In the genomic region with DNA sequence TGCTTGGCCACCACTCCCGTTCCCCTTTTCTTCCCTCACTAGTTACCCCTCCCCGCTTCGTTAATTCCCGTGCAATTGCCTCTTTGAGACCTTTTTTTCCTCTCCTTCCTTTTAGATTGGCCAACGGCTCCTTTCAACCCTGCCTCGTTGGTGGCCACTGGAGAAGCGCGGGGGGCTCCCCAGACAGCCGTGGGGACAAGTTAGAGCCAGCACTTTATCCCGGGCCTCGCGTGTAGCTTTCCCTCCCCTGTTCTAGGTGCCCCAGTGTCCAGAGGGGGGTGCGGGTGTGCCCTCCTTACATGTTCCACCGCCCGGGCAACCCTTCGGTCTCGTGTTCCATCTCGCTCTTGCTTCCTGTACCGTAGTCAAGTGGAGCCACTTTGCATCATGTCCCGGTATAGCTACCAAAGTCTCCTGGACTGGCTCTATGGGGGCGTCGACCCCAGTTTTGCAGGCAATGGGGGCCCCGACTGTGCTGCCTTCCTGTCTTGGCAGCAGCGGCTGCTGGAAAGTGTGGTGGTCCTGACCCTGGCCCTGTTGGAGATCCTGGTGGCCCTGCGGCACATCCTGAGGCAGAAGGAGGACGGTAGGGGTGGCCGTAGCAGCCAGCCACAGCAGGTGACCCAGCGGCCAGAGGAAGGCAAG, we compare ENCODE assay signal across 8 mouse cellular contexts. TPM values are rescaled to one million over a fixed set of nuclear protein-coding genes. Genes with fewer than 3 reads are reported as not detected.
DNase-seq lines count a peak whose midpoint lies in the region; ATAC-seq and TF ChIP-seq lines count a peak whose summit lies in the region.

No protein-coding gene starts in this region.

- H3K4me3 ChIP-seq in E14TG2a.4 (replicated peaks; ENCODE audit: low read length) = peak overlapping the region; percentile 77
- peak overlapping the region; percentile 57 for H3K4me3 ChIP-seq in forebrain, embryonic 11.5 days (ENCODE audit: low read depth, low read length)
- H3K4me3 ChIP-seq in intestine, embryonic 14.5 days (ENCODE audit: low read depth, low read length) = peak overlapping the region; percentile 44
- peak overlapping the region; percentile 96 for H3K4me3 ChIP-seq in lung, adult 2 months (replicated peaks; ENCODE audit: extremely low read depth, low read depth, low read length)

- peak; percentile 8; the same call in 1 of the 2 replicates for ATAC-seq in forebrain, embryonic 11.5 days (replicated peaks; ENCODE audit: low FRiP score)
- no peak for ATAC-seq in intestine, embryonic 14.5 days (replicated peaks; ENCODE audit: low FRiP score, low TSS enrichment, low read depth)
- ATAC-seq in megakaryocyte progenitor cell, adult 5-6 weeks (replicated peaks; ENCODE audit: poor library complexity) = no peak

- H3K4me1 ChIP-seq in E14TG2a.4 (replicated peaks; ENCODE audit: low read depth, low read length) = peaks cover 23% of the 10 kb centered on the region
- H3K4me1 ChIP-seq in forebrain, embryonic 11.5 days (replicated peaks; ENCODE audit: control insufficient read depth, insufficient read depth, low read length) = 0 out of 2 replicates have a peak, but pooled peaks cover 6% of the 10 kb centered on the region
- peaks cover 10% of the 10 kb centered on the region; the same call in 1 of the 2 replicates for H3K4me1 ChIP-seq in intestine, embryonic 14.5 days (replicated peaks; ENCODE audit: control insufficient read depth, insufficient read depth, low read length)
- H3K4me1 ChIP-seq in lung, adult 2 months (ENCODE audit: control insufficient read depth, insufficient read depth, low read length) = no peaks in the 10 kb centered on the region; the same call in none of the 2 replicates

- no peaks in the 10 kb centered on the region for H3K9me3 ChIP-seq in E14TG2a.4 (ENCODE audit: low read length)
- H3K9me3 ChIP-seq in forebrain, embryonic 11.5 days (ENCODE audit: control insufficient read depth, low read length) = no peaks in the 10 kb centered on the region
- no peaks in the 10 kb centered on the region for H3K9me3 ChIP-seq in intestine, embryonic 14.5 days (ENCODE audit: control insufficient read depth, low read length)

- peaks cover 21% of the 10 kb centered on the region for H3K27me3 ChIP-seq in E14TG2a.4 (ENCODE audit: insufficient read depth, low read length)
- peaks cover 2% of the 10 kb centered on the region; the same call in 1 of the 2 replicates for H3K27me3 ChIP-seq in forebrain, embryonic 11.5 days (ENCODE audit: control insufficient read depth, insufficient read depth, low read length)
- H3K27me3 ChIP-seq in intestine, embryonic 14.5 days (replicated peaks; ENCODE audit: control insufficient read depth, insufficient read depth, low read length) = no peaks in the 10 kb centered on the region

- peak; percentile 5 for DNase-seq in R1 (ENCODE audit: low read depth, low spot score)
- DNase-seq in forebrain, embryonic 11.5 days (ENCODE audit: low spot score) = no peak
- DNase-seq in intestine, embryonic 14.5 days (ENCODE audit: low spot score) = peak; percentile 72
- peak; percentile 34 for DNase-seq in lung, adult 2 months
- DNase-seq in retina, postnatal 1 day = peak; percentile 43
- DNase-seq in ovary, postnatal 14 days (ENCODE audit: low spot score) = no peak

- H3K9ac ChIP-seq in forebrain, embryonic 11.5 days (ENCODE audit: low read length) = peak overlapping the region; percentile 72
- H3K9ac ChIP-seq in intestine, embryonic 14.5 days (ENCODE audit: low read length) = peak overlapping the region; percentile 58

- peak overlapping the region; percentile 61 for H3K4me2 ChIP-seq in forebrain, embryonic 11.5 days (ENCODE audit: low read depth, low read length, severe bottlenecking)
- peak overlapping the region; percentile 67 for H3K4me2 ChIP-seq in intestine, embryonic 14.5 days (ENCODE audit: low read length)

- TF ChIP-seq CTCF in E14TG2a.4 (conservative IDR thresholded peaks at IDR 0.05; ENCODE audit: low read length) = no peak
- TF ChIP-seq CTCF in lung, adult 2 months (IDR thresholded peaks at IDR 0.05; ENCODE audit: insufficient read depth, low read length) = no peak

- H3K36me3 ChIP-seq in E14TG2a.4 (ENCODE audit: insufficient read depth, low read length) = no peaks in the 10 kb centered on the region
- no peaks in the 10 kb centered on the region for H3K36me3 ChIP-seq in forebrain, embryonic 11.5 days (ENCODE audit: control insufficient read depth, insufficient read depth, low read length)
- H3K36me3 ChIP-seq in intestine, embryonic 14.5 days (ENCODE audit: control insufficient read depth, insufficient read depth, low read length) = no peaks in the 10 kb centered on the region

- H3K27ac ChIP-seq in forebrain, embryonic 11.5 days (ENCODE audit: low read depth, low read length) = no peak overlapping the region
- H3K27ac ChIP-seq in intestine, embryonic 14.5 days (ENCODE audit: low read depth) = peak overlapping the region; percentile 92

- TF ChIP-seq POLR2A in lung, adult 2 months (IDR thresholded peaks at IDR 0.05; ENCODE audit: borderline replicate concordance, extremely low read depth, low read depth, low read length) = no peak

- WGBS in forebrain, embryonic 11.5 days = 20% methylated on average over 28 of the region's 28 CpGs
- 19% methylated on average over 28 of the region's 28 CpGs for WGBS in intestine, embryonic 14.5 days
- WGBS in lung, adult 2 months = 29% methylated on average over 28 of the region's 28 CpGs

RNA-seq across cellular contexts. Expression of a gene that starts 1.1 kb away (rescaled TPM):
- polyA plus RNA-seq in forebrain, embryonic 11.5 days (2014; fragmentation: Nextera tagmentation; extraction: Ambion mirVana) = 37.6 and 42.6 TPM in 2 replicates
- polyA plus RNA-seq in intestine, embryonic 14.5 days (2014; fragmentation: Nextera tagmentation; extraction: Ambion mirVana) = 32.6 and 33.2 TPM in 2 replicates
- polyA plus RNA-seq in lung, adult 2 months (2012; rRNA removed) = 34.3 and 42.1 TPM in 2 replicates
- total RNA-seq in megakaryocyte progenitor cell, adult 5-6 weeks (2015) = 27.4 and 33.6 TPM in 2 replicates
- 46.5 and 48.3 TPM in 2 replicates for total RNA-seq in megakaryocyte progenitor cell, adult 5-6 weeks (2017)

Comparison
In these comparisons a context has a peak if more than half of its experiments do, and no peak if none do; other contexts are left out.
1. H3K4me3 ChIP-seq: peak in every context shown above with its lines; median percentile 96 in lung, adult 2 months; 77 in E14TG2a.4; 57 in forebrain, embryonic 11.5 days; 44 in intestine, embryonic 14.5 days.
2. DNase-seq: peak in R1 (single experiment), intestine, embryonic 14.5 days (single experiment), lung, adult 2 months (single experiment) and retina, postnatal 1 day (single experiment); none in forebrain, embryonic 11.5 days (single experiment) and ovary, postnatal 14 days (single experiment).